Mouse (Mus musculus) hindbrain, embryonic 12.5 days (tissue): Measurements from ENCODE around the gene Emx1. TPM values are rescaled to one million over a fixed set of nuclear protein-coding genes. Genes with fewer than 3 reads are reported as not detected.
"Not testable (repeated sequence)": the region's sequence is repeated elsewhere in the genome, so short reads cannot be mapped to it uniquely, and the experiment has no call there.

Experiments used
- ATAC-seq: fragments of 200-750 bp; cut with Nextera tagmentation; 2 replicates; pipeline ENCODE4 v1.8.0; 2017; ENCODE audit warnings: moderate TSS enrichment; ENCODE audit not compliant: low FRiP score
- H3K27ac ChIP-seq: fragments of 300-500 bp; sonication (generic); 2 replicates; pipeline ENCODE4 v1.5.1; 2016; ENCODE audit warnings: mild to moderate bottlenecking
- H3K27me3 ChIP-seq: fragments of 300-500 bp; sonication (generic); 2 replicates; pipeline ENCODE4 v1.6.1; 2016; ENCODE audit warnings: mild to moderate bottlenecking
- H3K36me3 ChIP-seq: fragments of 300-500 bp; sonication (generic); 2 replicates; pipeline ENCODE4 v1.6.1; 2016; ENCODE audit warnings: mild to moderate bottlenecking
- H3K4me1 ChIP-seq: fragments of 300-500 bp; sonication (generic); 2 replicates; pipeline ENCODE4 v1.6.1; 2016
- H3K4me2 ChIP-seq: fragments of 300-500 bp; sonication (generic); replicated peaks from 2 replicates; pipeline ENCODE4 v1.6.1; 2016; ENCODE audit warnings: mild to moderate bottlenecking
- H3K4me3 ChIP-seq: fragments of 300-500 bp; sonication (generic); 2 replicates; pipeline ENCODE4 v1.5.1; 2016; ENCODE audit warnings: mild to moderate bottlenecking
- H3K9ac ChIP-seq: fragments of 300-500 bp; sonication (generic); 2 replicates; pipeline ENCODE4 v1.6.1; 2016; ENCODE audit warnings: mild to moderate bottlenecking, moderate library complexity
- H3K9me3 ChIP-seq: fragments of 300-500 bp; sonication (generic); replicated peaks from 2 replicates; pipeline ENCODE4 v1.6.1; 2016; ENCODE audit warnings: mild to moderate bottlenecking
- WGBS: fragments of 180-500 bp; shearing (Covaris S2); methylation state at CpG from one replicate; pipeline ENCODE4 v1.1.7; 2016; 5-methylcytosine and 5-hydroxymethylcytosine counted together
- polyA plus RNA-seq: library from polyadenylated mRNA; unstranded; fragments of >200 nt; fragmentation: Nextera tagmentation; extraction: Ambion mirVana; gene quantifications from 2 replicates; pipeline ENCODE4 v1.2.1, GENCODE M21; 2016

Gene Emx1
- polyA plus RNA-seq = 0.27 TPM in 1 of 2 replicates, not detected in the other

- Histone ChIP-seq H3K4me2 (peak within 1 kb of the TSS; percentile 76), H3K9ac (peak within 1 kb of the TSS; percentile 47), H3K4me3 (peak within 1 kb of the TSS; percentile 39), H3K36me3 (no peaks in the 10 kb centered on the region), H3K9me3 (no peaks in the 10 kb centered on the region), H3K27ac (no peak within 1 kb of the TSS), H3K4me1 (peaks cover 42% of the 10 kb centered on the region), H3K27me3 (peaks cover 89% of the 10 kb centered on the region)
- WGBS = under 1% methylated on average over 66 of the region's 81 CpGs
- ATAC-seq = peak; percentile 79; the same call in 1 of the 2 replicates
Observed at GRCm38 (mm10) chr6:85187340-85188211, at the start of gene Emx1. TSS of gene Emx1 (plus strand) at chr6:85187438.

GRCm38 (mm10) chr6:85139534-85139933, 47.7 kb upstream of the Emx1 start:
- ATAC-seq = no peak
- H3K9me3 ChIP-seq = no peaks in the 10 kb centered on the region
- H3K4me3 ChIP-seq = no peak overlapping the region
- no peak overlapping the region for H3K27ac ChIP-seq
- no peak overlapping the region for H3K9ac ChIP-seq
- no peak overlapping the region for H3K4me2 ChIP-seq
- peaks cover 5% of the 10 kb centered on the region for H3K4me1 ChIP-seq
- WGBS = 100% methylated on average over 2 of the region's 2 CpGs
- H3K27me3 ChIP-seq = no peaks in the 10 kb centered on the region
- no peaks in the 10 kb centered on the region for H3K36me3 ChIP-seq

GRCm38 (mm10) chr6:85141013-85141412, 46.2 kb upstream of the Emx1 start:
- WGBS = 14% methylated on average over 7 of the region's 7 CpGs
- not testable (repeated sequence) for ATAC-seq

GRCm38 (mm10) chr6:85144466-85144865, 42.8 kb upstream of the Emx1 start:
- H3K27ac ChIP-seq = no peak overlapping the region
- no peak overlapping the region for H3K4me3 ChIP-seq
- H3K4me1 ChIP-seq = no peaks in the 10 kb centered on the region
- no peak overlapping the region for H3K4me2 ChIP-seq
- no peak overlapping the region for H3K9ac ChIP-seq
- no peaks in the 10 kb centered on the region for H3K9me3 ChIP-seq
- no peak for ATAC-seq
- 76% methylated on average over 3 of the region's 3 CpGs for WGBS
- H3K36me3 ChIP-seq = no peaks in the 10 kb centered on the region
- H3K27me3 ChIP-seq = no peaks in the 10 kb centered on the region

More at GRCm38 (mm10) chr6:85141013-85141412, 46.2 kb upstream of the Emx1 start:
- H3K9ac ChIP-seq, H3K27ac ChIP-seq, H3K4me3 ChIP-seq, H3K9me3 ChIP-seq, H3K27me3 ChIP-seq, H3K4me1 ChIP-seq, H3K36me3 ChIP-seq, H3K4me2 ChIP-seq: not testable (repeated sequence)

- ATAC-seq = no peak
- Histone ChIP-seq H3K36me3 (no peaks in the 10 kb centered on the region), H3K27ac (no peak overlapping the region), H3K4me1 (no peaks in the 10 kb centered on the region), H3K9ac (no peak overlapping the region), H3K9me3 (no peaks in the 10 kb centered on the region), H3K27me3 (no peaks in the 10 kb centered on the region), H3K4me2 (no peak overlapping the region), H3K4me3 (no peak overlapping the region)
- 65% methylated on average over 3 of the region's 3 CpGs for WGBS
Observed at GRCm38 (mm10) chr6:85147636-85148035, 39.6 kb upstream of the Emx1 start.

GRCm38 (mm10) chr6:85150386-85150785, 36.9 kb upstream of the Emx1 start:
- Histone ChIP-seq H3K4me1 (peaks cover 9% of the 10 kb centered on the region; the same call in 1 of the 2 replicates), H3K4me3 (no peak overlapping the region), H3K9ac (no peak overlapping the region), H3K27ac (no peak overlapping the region), H3K36me3 (no peaks in the 10 kb centered on the region), H3K4me2 (no peak overlapping the region), H3K9me3 (no peaks in the 10 kb centered on the region), H3K27me3 (no peaks in the 10 kb centered on the region)
- ATAC-seq = no peak
- 79% methylated on average over 3 of the region's 3 CpGs for WGBS

GRCm38 (mm10) chr6:85153970-85154540, 33.2 kb upstream of the Emx1 start:
- Histone ChIP-seq H3K4me2 (no peak overlapping the region), H3K4me1 (peaks cover 10% of the 10 kb centered on the region; the same call in 1 of the 2 replicates), H3K36me3 (no peaks in the 10 kb centered on the region), H3K4me3 (no peak overlapping the region), H3K27me3 (no peaks in the 10 kb centered on the region), H3K9ac (no peak overlapping the region), H3K9me3 (no peaks in the 10 kb centered on the region), H3K27ac (no peak overlapping the region)
- WGBS = 7% methylated on average over 9 of the region's 9 CpGs
- peak; percentile 51 for ATAC-seq

GRCm38 (mm10) chr6:85154861-85155528, 32.2 kb upstream of the Emx1 start:
- no peaks in the 10 kb centered on the region for H3K27me3 ChIP-seq
- H3K9ac ChIP-seq = peak overlapping the region; percentile 65
- H3K4me3 ChIP-seq = peak overlapping the region; percentile 42
- H3K9me3 ChIP-seq = no peaks in the 10 kb centered on the region
- no peak overlapping the region for H3K27ac ChIP-seq
- ATAC-seq = peak; percentile 63
- WGBS = 1% methylated on average over 34 of the region's 34 CpGs
- no peaks in the 10 kb centered on the region for H3K36me3 ChIP-seq
- peaks cover 10% of the 10 kb centered on the region; the same call in 1 of the 2 replicates for H3K4me1 ChIP-seq
- peak overlapping the region; percentile 80 for H3K4me2 ChIP-seq

GRCm38 (mm10) chr6:85156551-85156950, 30.7 kb upstream of the Emx1 start:
- H3K4me1 ChIP-seq = peaks cover 10% of the 10 kb centered on the region; the same call in 1 of the 2 replicates
- H3K27ac ChIP-seq, H3K9me3 ChIP-seq, H3K27me3 ChIP-seq, H3K36me3 ChIP-seq, H3K4me2 ChIP-seq, ATAC-seq, H3K9ac ChIP-seq, H3K4me3 ChIP-seq: not testable (repeated sequence)
- 82% methylated on average over 2 of the region's 2 CpGs for WGBS

GRCm38 (mm10) chr6:85158040-85158804, 29.0 kb upstream of the Emx1 start:
- not testable (repeated sequence) for H3K4me3 ChIP-seq, H3K9me3 ChIP-seq, H3K4me2 ChIP-seq, ATAC-seq, H3K27me3 ChIP-seq, H3K27ac ChIP-seq, H3K36me3 ChIP-seq, H3K9ac ChIP-seq
- peaks cover 10% of the 10 kb centered on the region; the same call in 1 of the 2 replicates for H3K4me1 ChIP-seq
- 78% methylated on average over 4 of the region's 4 CpGs for WGBS

- H3K27me3 ChIP-seq, H3K36me3 ChIP-seq, H3K4me3 ChIP-seq, H3K4me2 ChIP-seq, H3K27ac ChIP-seq, H3K9ac ChIP-seq, H3K9me3 ChIP-seq: not testable (repeated sequence)
- WGBS = 18% methylated on average over 6 of the region's 6 CpGs
- ATAC-seq = peak; percentile 42
- H3K4me1 ChIP-seq = peaks cover 10% of the 10 kb centered on the region; the same call in 1 of the 2 replicates
Observed at GRCm38 (mm10) chr6:85159092-85159760, 28.0 kb upstream of the Emx1 start.
